Mouse (Mus musculus) testis, adult 2 months (tissue): ENCODE results near the gene Minos1. TPM values are rescaled to one million over a fixed set of nuclear protein-coding genes. Genes with fewer than 3 reads are reported as not detected.

ENCODE experiments used
- H3K27ac ChIP-seq: fragments of 200-500 bp; 2 replicates; pipeline ENCODE4 v1.5.1; 2012; ENCODE audit warnings: low read depth, low read length; ENCODE audit not compliant: control insufficient read depth, insufficient read depth
- H3K27me3 ChIP-seq: fragments of 200-500 bp; 2 replicates; pipeline ENCODE4 v1.6.1; 2012; ENCODE audit warnings: mild to moderate bottlenecking, low read length, moderate library complexity; ENCODE audit not compliant: control insufficient read depth, insufficient read depth
- H3K36me3 ChIP-seq: fragments of 200-500 bp; 2 replicates; pipeline ENCODE4 v1.6.1; 2012; ENCODE audit warnings: mild to moderate bottlenecking, low read length; ENCODE audit not compliant: control insufficient read depth, insufficient read depth
- H3K4me1 ChIP-seq: fragments of 200-500 bp; 2 replicates; pipeline ENCODE4 v1.6.1; 2012; ENCODE audit warnings: low read length; ENCODE audit not compliant: control insufficient read depth, insufficient read depth
- H3K4me3 ChIP-seq: fragments of 200-500 bp; 2 replicates; pipeline ENCODE4 v1.5.1; 2012; ENCODE audit warnings: low read depth, mild to moderate bottlenecking, low read length, moderate library complexity, mixed read lengths; ENCODE audit not compliant: control insufficient read depth
- CTCF ChIP-seq: fragments of 200-500 bp; IDR thresholded peaks from 2 replicates; pipeline ENCODE4 v1.5.1; 2012; ENCODE audit warnings: low read depth, mild to moderate bottlenecking, inconsistent platforms, low read length, moderate library complexity; ENCODE audit not compliant: control insufficient read depth, insufficient read depth, insufficient replicate concordance
- POLR2A ChIP-seq: fragments of 200-500 bp; IDR thresholded peaks from 2 replicates; pipeline ENCODE4 v1.6.1; 2012; ENCODE audit warnings: low read depth, mild to moderate bottlenecking, inconsistent platforms, low read length, moderate library complexity; ENCODE audit not compliant: control insufficient read depth
- polyA plus RNA-seq: library from polyadenylated mRNA; depleted of rRNA; stranded (reverse); fragments of >200 nt; gene quantifications from 2 replicates; pipeline ENCODE4 v1.2.3, GENCODE M21; 2012

Gene Minos1
- polyA plus RNA-seq, 1 experiment = 152 TPM

DNA sequence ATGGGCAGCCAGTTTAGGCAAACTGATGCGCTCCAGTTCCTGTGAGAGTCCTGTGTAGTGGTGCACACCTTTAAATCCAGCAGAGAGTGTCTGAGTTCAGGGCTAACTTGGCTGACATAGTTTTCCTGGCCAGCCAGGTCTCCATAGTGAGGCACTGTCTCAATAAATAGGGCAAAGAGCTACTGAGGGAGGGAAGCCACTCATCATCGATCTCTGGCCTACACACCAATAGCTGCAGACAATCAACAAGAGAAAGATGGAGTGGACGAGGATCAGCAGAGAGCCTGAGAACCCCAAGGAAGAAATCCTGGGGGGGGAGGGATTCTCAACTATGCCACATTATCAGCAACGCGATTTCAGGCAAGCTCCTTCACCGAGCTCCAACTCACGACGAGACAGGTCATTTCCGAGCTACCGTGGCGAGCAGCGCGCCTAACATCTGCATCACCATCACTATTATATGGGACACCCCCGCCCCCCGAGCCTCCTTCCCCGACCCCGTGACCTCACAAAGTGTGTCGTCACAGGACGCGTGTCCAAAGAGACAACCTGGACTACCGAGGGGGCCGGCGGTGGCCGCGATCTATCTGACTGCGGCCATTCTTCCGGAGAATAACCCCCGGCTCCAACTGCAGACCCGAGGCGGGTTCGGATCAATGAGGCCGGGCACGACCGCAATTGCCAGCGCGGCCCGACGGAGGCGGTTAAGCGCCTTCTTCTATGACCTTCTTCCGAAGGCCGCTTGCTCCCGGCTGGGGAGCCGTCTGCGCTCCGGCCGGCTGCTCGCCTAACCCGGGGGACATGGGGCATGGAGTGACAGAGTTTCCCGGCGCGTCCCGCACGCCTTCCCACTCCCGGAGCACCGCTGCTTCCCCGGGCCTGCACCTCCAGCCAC lies 860 bp downstream of the Minos1 start:
- peaks cover 2% of the 10 kb centered on the region for H3K4me1 ChIP-seq
- peak overlapping the region; percentile 87 for H3K27ac ChIP-seq
- H3K27me3 ChIP-seq = no peaks in the 10 kb centered on the region
- peak; percentile 63; the same call in 1 of the 2 replicates for TF ChIP-seq POLR2A
- TF ChIP-seq CTCF = no peak
- no peaks in the 10 kb centered on the region for H3K36me3 ChIP-seq
- H3K4me3 ChIP-seq = peak overlapping the region; percentile 90

DNA sequence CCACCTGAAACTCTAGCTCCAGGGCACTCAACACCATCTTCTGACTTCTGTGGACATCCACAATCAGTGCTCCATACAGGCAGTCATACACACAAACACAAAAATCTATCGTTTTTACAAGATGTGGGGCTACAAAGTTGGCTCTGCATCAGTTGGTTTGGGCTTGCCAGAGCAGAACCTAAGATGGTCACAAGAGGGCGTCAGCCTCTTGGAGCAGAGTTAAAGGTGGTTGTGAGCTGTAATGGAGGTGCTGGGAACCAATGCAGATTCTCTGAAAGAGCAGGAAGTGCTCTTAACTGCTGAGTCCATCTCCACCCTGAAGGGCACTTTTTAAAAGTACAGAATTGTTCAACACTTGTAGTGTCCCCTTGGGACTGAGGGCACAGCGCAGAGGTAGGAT lies 4.4 kb downstream of the Minos1 start:
- H3K4me1 ChIP-seq = peaks cover 2% of the 10 kb centered on the region; the same call in 1 of the 2 replicates
- no peaks in the 10 kb centered on the region for H3K36me3 ChIP-seq
- TF ChIP-seq CTCF (no peak), POLR2A (no peak)
- peak overlapping the region; percentile 11; the same call in 1 of the 2 replicates for H3K4me3 ChIP-seq
- no peak overlapping the region for H3K27ac ChIP-seq
- no peaks in the 10 kb centered on the region for H3K27me3 ChIP-seq

GRCm38 (mm10) chr4:139124940-139125339 lies 6.0 kb downstream of the Minos1 start:
- Histone ChIP-seq H3K4me3 (no peak overlapping the region), H3K4me1 (peaks cover 2% of the 10 kb centered on the region; the same call in 1 of the 2 replicates), H3K27ac (no peak overlapping the region), H3K36me3 (no peaks in the 10 kb centered on the region), H3K27me3 (no peaks in the 10 kb centered on the region)
- no peak for TF ChIP-seq CTCF
- no peak for TF ChIP-seq POLR2A

- no peak overlapping the region for H3K27ac ChIP-seq
- no peaks in the 10 kb centered on the region for H3K4me1 ChIP-seq
- no peaks in the 10 kb centered on the region for H3K36me3 ChIP-seq
- H3K4me3 ChIP-seq = no peak overlapping the region
- no peaks in the 10 kb centered on the region for H3K27me3 ChIP-seq
- TF ChIP-seq CTCF (no peak), POLR2A (no peak)
Observed at GRCm38 (mm10) chr4:139122557-139122956, 8.4 kb downstream of the Minos1 start.

GRCm38 (mm10) chr4:139120998-139121397 lies 9.9 kb downstream of the Minos1 start:
- Histone ChIP-seq H3K27me3 (no peaks in the 10 kb centered on the region), H3K27ac (no peak overlapping the region), H3K4me1 (no peaks in the 10 kb centered on the region), H3K4me3 (no peak overlapping the region), H3K36me3 (no peaks in the 10 kb centered on the region)
- TF ChIP-seq POLR2A (no peak), CTCF (no peak)

- no peaks in the 10 kb centered on the region for H3K36me3 ChIP-seq
- no peaks in the 10 kb centered on the region for H3K27me3 ChIP-seq
- H3K27ac ChIP-seq = no peak overlapping the region
- TF ChIP-seq POLR2A (no peak), CTCF (no peak)
- no peaks in the 10 kb centered on the region for H3K4me1 ChIP-seq
- H3K4me3 ChIP-seq = no peak overlapping the region
Observed at GRCm38 (mm10) chr4:139120281-139120814, 10.6 kb downstream of the Minos1 start.

GRCm38 (mm10) chr4:139116356-139117063 lies 14.4 kb downstream of the Minos1 start:
- Histone ChIP-seq H3K27ac (no peak overlapping the region), H3K4me1 (no peaks in the 10 kb centered on the region), H3K36me3 (no peaks in the 10 kb centered on the region), H3K4me3 (no peak overlapping the region), H3K27me3 (no peaks in the 10 kb centered on the region)
- TF ChIP-seq POLR2A = no peak
- no peak for TF ChIP-seq CTCF
